Mouse (Mus musculus): ENCODE measurements around the gene Cbln1. TPM values are rescaled to one million over a fixed set of nuclear protein-coding genes. Genes with fewer than 3 reads are reported as not detected.

Gene Cbln1
- polyA plus RNA-seq (2015; fragmentation: Nextera tagmentation; extraction: Ambion mirVana), result not detected in 2 replicates

GRCm38 (mm10) chr8:87472271-87473236, at the start of gene Cbln1:
Cbln1 (minus strand) TSS chr8:87472609.

Other genes with a start within 250 kb of the Cbln1 start
- gene 4933402J07Rik, start 91.2 kb upstream of the Cbln1 start, polyA plus RNA-seq (2015; fragmentation: Nextera tagmentation; extraction: Ambion mirVana), result not detected in 2 replicates